Mouse (Mus musculus) lung, adult 2 months (tissue): ENCODE results near the gene Scaf8. TPM values are rescaled to one million over a fixed set of nuclear protein-coding genes. Genes with fewer than 3 reads are reported as not detected.
"Not testable (repeated sequence)": the region's sequence is repeated elsewhere in the genome, so short reads cannot be mapped to it uniquely, and the experiment has no call there.

Experiments
- DNase-seq: peaks from one replicate; pipeline ENCODE4 v3.0.0; 2022
- H3K4me1 ChIP-seq: fragments of 200-500 bp; 2 replicates; pipeline ENCODE4 v1.6.1; 2011; ENCODE audit warnings: low read length; ENCODE audit not compliant: control insufficient read depth, insufficient read depth
- H3K4me3 ChIP-seq: fragments of 200-500 bp; replicated peaks from 2 replicates; pipeline ENCODE3; 2011; ENCODE audit warnings: low read depth, mild to moderate bottlenecking, control low read depth, low read length; ENCODE audit errors: extremely low read depth
- CTCF ChIP-seq: fragments of 200-500 bp; IDR thresholded peaks from 2 replicates; pipeline ENCODE4 v1.5.1; 2011; ENCODE audit warnings: mild to moderate bottlenecking, low read length, control low read depth; ENCODE audit not compliant: insufficient read depth
- POLR2A ChIP-seq: fragments of 200-500 bp; IDR thresholded peaks from 2 replicates; pipeline ENCODE4 v1.6.1; 2011; ENCODE audit warnings: low read depth, mild to moderate bottlenecking, control low read depth, low read length, borderline replicate concordance; ENCODE audit errors: extremely low read depth
- WGBS: fragments of 180-500 bp; shearing (Covaris S2); methylation state at CpG from one replicate; pipeline ENCODE4 v1.1.7; 2018; 5-methylcytosine and 5-hydroxymethylcytosine counted together
- polyA plus RNA-seq: library from polyadenylated mRNA; depleted of rRNA; stranded (reverse); fragments of >200 nt; gene quantifications from 2 replicates; pipeline ENCODE4 v1.2.3, GENCODE M21; 2012

Gene Scaf8
- polyA plus RNA-seq, 1 experiment, result 24.6 TPM

- DNase-seq, result peak; percentile 80
- under 1% methylated on average over 31 of the region's 31 CpGs for WGBS
- no peak for TF ChIP-seq POLR2A
- TF ChIP-seq CTCF, result peak; percentile 14; the same call in 1 of the 2 replicates
- Histone ChIP-seq H3K4me3 (peak overlapping the region; percentile 8), H3K4me1 (no peaks in the 10 kb centered on the region)
These were observed 30.2 kb upstream of the Scaf8 start for GRCm38 (mm10) chr17:3084551-3084930.

GRCm38 (mm10) chr17:3085152-3085551 lies 29.6 kb upstream of the Scaf8 start:
- no peak overlapping the region for H3K4me3 ChIP-seq
- no peak for DNase-seq
- no peaks in the 10 kb centered on the region for H3K4me1 ChIP-seq
- TF ChIP-seq POLR2A (no peak), CTCF (no peak)
- 62% methylated on average over 3 of the region's 3 CpGs for WGBS

- Histone ChIP-seq H3K4me1 (no peaks in the 10 kb centered on the region), H3K4me3 (no peak overlapping the region)
- no peak for TF ChIP-seq POLR2A
- WGBS, result 37% methylated on average over 4 of the region's 4 CpGs
- DNase-seq, result no peak
These were observed 22.1 kb upstream of the Scaf8 start for GRCm38 (mm10) chr17:3092682-3093081.

- 57% methylated on average over 1 of the region's 1 CpGs for WGBS
- H3K4me1 ChIP-seq, DNase-seq, H3K4me3 ChIP-seq: not testable (repeated sequence)
These were observed 15.5 kb upstream of the Scaf8 start for GRCm38 (mm10) chr17:3099273-3099672.

- no peak for TF ChIP-seq CTCF
- TF ChIP-seq POLR2A, result 0 out of 2 replicates have a peak, but pooled peaks have one; percentile 5
- peaks cover 2% of the 10 kb centered on the region; the same call in 1 of the 2 replicates for H3K4me1 ChIP-seq
- DNase-seq, result peak; percentile 75
- peak overlapping the region; percentile 15 for H3K4me3 ChIP-seq
- WGBS, result 4% methylated on average over 14 of the region's 14 CpGs
These were observed 12.2 kb upstream of the Scaf8 start for GRCm38 (mm10) chr17:3102336-3103165.

GRCm38 (mm10) chr17:3104154-3104931 lies 10.4 kb upstream of the Scaf8 start:
- Histone ChIP-seq H3K4me1 (peaks cover 2% of the 10 kb centered on the region; the same call in 1 of the 2 replicates), H3K4me3 (no peak overlapping the region)
- no peak for TF ChIP-seq CTCF
- TF ChIP-seq POLR2A, result no peak
- WGBS, result 69% methylated on average over 6 of the region's 6 CpGs
- DNase-seq, result no peak

GRCm38 (mm10) chr17:3105022-3105421 lies 9.8 kb upstream of the Scaf8 start:
- Histone ChIP-seq H3K4me3 (no peak overlapping the region), H3K4me1 (peaks cover 2% of the 10 kb centered on the region; the same call in 1 of the 2 replicates)
- WGBS, result 78% methylated on average over 1 of the region's 1 CpGs
- TF ChIP-seq CTCF (no peak), POLR2A (no peak)
- DNase-seq, result no peak

- TF ChIP-seq POLR2A (no peak), CTCF (no peak)
- WGBS, result under 1% methylated on average over 16 of the region's 16 CpGs
- peak overlapping the region; percentile 88 for H3K4me3 ChIP-seq
- DNase-seq, result no peak
- H3K4me1 ChIP-seq, result peaks cover 11% of the 10 kb centered on the region
These were observed 925 bp upstream of the Scaf8 start for GRCm38 (mm10) chr17:3113737-3114357.

GRCm38 (mm10) chr17:3114358-3114719 lies 433 bp upstream of the Scaf8 start:
- under 1% methylated on average over 31 of the region's 31 CpGs for WGBS
- TF ChIP-seq CTCF (0 out of 2 replicates have a peak, but pooled peaks have one; percentile 10), POLR2A (no peak)
- Histone ChIP-seq H3K4me3 (peak overlapping the region; percentile 88), H3K4me1 (peaks cover 14% of the 10 kb centered on the region)
- no peak for DNase-seq

GRCm38 (mm10) chr17:3115380-3115974 lies 705 bp downstream of the Scaf8 start:
- H3K4me1 ChIP-seq, result peaks cover 16% of the 10 kb centered on the region
- peak; percentile 74 for DNase-seq

GRCm38 (mm10) chr17:3120949-3121348 lies 6.2 kb downstream of the Scaf8 start:
- H3K4me1 ChIP-seq, result peaks cover 15% of the 10 kb centered on the region
- H3K4me3 ChIP-seq, DNase-seq: not testable (repeated sequence)
- 68% methylated on average over 8 of the region's 8 CpGs for WGBS

More at GRCm38 (mm10) chr17:3115380-3115974, 705 bp downstream of the Scaf8 start:
- peak overlapping the region; percentile 88 for H3K4me3 ChIP-seq
- TF ChIP-seq CTCF (no peak), POLR2A (peak; percentile 39; the same call in 1 of the 2 replicates)
- WGBS, result under 1% methylated on average over 47 of the region's 47 CpGs

GRCm38 (mm10) chr17:3123581-3123980 lies 8.8 kb downstream of the Scaf8 start:
- DNase-seq, H3K4me3 ChIP-seq, H3K4me1 ChIP-seq: not testable (repeated sequence)
- 58% methylated on average over 1 of the region's 1 CpGs for WGBS
